Mouse (Mus musculus): ENCODE measurements around the gene Agap3. TPM values are rescaled to one million over a fixed set of nuclear protein-coding genes. Genes with fewer than 3 reads are reported as not detected.

Agap3 gene
- total and polyA plus RNA-seq, 3 experiments, result 116 to 203 (median 138) TPM

DNA sequence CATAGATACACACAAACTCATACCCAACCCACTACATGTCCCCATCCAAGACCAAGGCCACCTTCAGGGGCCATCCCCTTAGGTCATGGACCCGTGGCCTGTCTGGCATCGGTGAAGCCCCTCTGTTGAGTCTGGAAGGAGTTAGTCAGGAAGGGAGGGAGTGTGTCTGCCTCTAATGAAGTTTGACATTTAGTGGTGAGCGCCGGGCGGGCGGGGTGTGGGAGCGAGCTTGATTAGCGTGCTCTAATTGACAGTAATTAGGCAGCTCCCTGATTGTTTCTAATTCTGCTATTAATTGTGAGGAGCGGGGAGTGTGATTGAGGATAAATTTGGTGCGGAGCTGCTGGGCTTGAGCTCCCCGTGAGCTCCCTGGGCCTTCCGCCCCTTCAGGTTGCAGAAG, 45.5 kb downstream of the Agap3 start:
- DNase-seq (ENCODE audit: low read depth, low spot score), result no peak
- Histone ChIP-seq H3K36me3 (ENCODE audit: control insufficient read depth in 1 of 2, insufficient read depth in 2 of 2, low read length in 2 of 2) (peaks cover 0 to 13% of the 10 kb centered on the region in 2 experiments; a peak in 2 of 4 replicates), H3K9me3 (replicated peaks; ENCODE audit: insufficient read depth, low read length) (no peaks in the 10 kb centered on the region)

GRCm38 (mm10) chr5:24499113-24499512, 47.1 kb downstream of the Agap3 start:
- H3K27ac ChIP-seq (ENCODE audit: control insufficient read depth, low read depth, low read length), result no peak overlapping the region
- no peaks in the 10 kb centered on the region for H3K27me3 ChIP-seq (ENCODE audit: control insufficient read depth in 1 of 2, insufficient read depth in 2 of 2, low read length in 2 of 2)
- H3K36me3 ChIP-seq (ENCODE audit: control insufficient read depth in 1 of 2, insufficient read depth in 2 of 2, low read length in 2 of 2), result peaks cover 0 to 11% of the 10 kb centered on the region in 2 experiments; a peak in 2 of 4 replicates
- H3K9me3 ChIP-seq (replicated peaks; ENCODE audit: insufficient read depth, low read length), result no peaks in the 10 kb centered on the region
- H3K4me3 ChIP-seq (ENCODE audit: control insufficient read depth in 1 of 2, insufficient read depth in 1 of 2, low read depth in 2 of 2, low read length in 2 of 2), result no peak overlapping the region
- TF ChIP-seq CHD1 (IDR thresholded peaks at IDR 0.05; ENCODE audit: low read depth, low read length), result no peak
- TF ChIP-seq MYC (IDR thresholded peaks at IDR 0.05; ENCODE audit: low read depth, low read length), result no peak
- no peak for TF ChIP-seq POLR2A (IDR thresholded peaks at IDR 0.05; ENCODE audit: control insufficient read depth in 1 of 2, insufficient read depth in 1 of 2, low read depth in 1 of 2, low read length in 2 of 2, poor library complexity in 1 of 2)
- no peak for TF ChIP-seq NRF1 (IDR thresholded peaks at IDR 0.05; ENCODE audit: insufficient read depth, low read depth, low read length, poor library complexity, severe bottlenecking)
- TF ChIP-seq TBP (IDR thresholded peaks at IDR 0.05; ENCODE audit: low read depth, low read length), result no peak
- no peak for TF ChIP-seq MXI1 (IDR thresholded peaks at IDR 0.05; ENCODE audit: low read depth, low read length)
- TF ChIP-seq NELFE (IDR thresholded peaks at IDR 0.05; ENCODE audit: low read depth, low read length), result no peak
- TF ChIP-seq POLR2AphosphoS5 (IDR thresholded peaks at IDR 0.05; ENCODE audit: borderline replicate concordance, low read depth, low read length), result no peak
- TF ChIP-seq CTCF (IDR thresholded peaks at IDR 0.05 in 2 of 3, conservative IDR thresholded peaks at IDR 0.05 in 1 of 3; ENCODE audit: control insufficient read depth in 1 of 3, insufficient read depth in 1 of 3, low read depth in 2 of 3, low read length in 3 of 3, poor library complexity in 1 of 3, severe bottlenecking in 1 of 3), result no peak
- no peak for TF ChIP-seq RAD21 (IDR thresholded peaks at IDR 0.05; ENCODE audit: low read depth, low read length)
- DNase-seq (ENCODE audit: low read depth, low spot score), result no peak
- no peaks in the 10 kb centered on the region for H3K79me2 ChIP-seq (ENCODE audit: control insufficient read depth, insufficient read depth, low read length, poor library complexity)
- no peaks in the 10 kb centered on the region for H3K4me1 ChIP-seq (ENCODE audit: control insufficient read depth in 1 of 2, insufficient read depth in 2 of 2, low read length in 2 of 2)
- H3K9ac ChIP-seq (ENCODE audit: control insufficient read depth, low read depth, low read length, poor library complexity, severe bottlenecking), result no peak overlapping the region

More for the DNA sequence above, 45.5 kb downstream of the Agap3 start:
- no peak for TF ChIP-seq RCOR1 (IDR thresholded peaks at IDR 0.05; ENCODE audit: low read depth, low read length)
- no peak for TF ChIP-seq TAL1 (IDR thresholded peaks at IDR 0.05; ENCODE audit: low read length)
- TF ChIP-seq MYC (IDR thresholded peaks at IDR 0.05; ENCODE audit: low read depth, low read length), result no peak
- no peak for TF ChIP-seq ETS1 (IDR thresholded peaks at IDR 0.05; ENCODE audit: low read depth, low read length)
- no peak for TF ChIP-seq CHD1 (IDR thresholded peaks at IDR 0.05; ENCODE audit: low read depth, low read length)
- TF ChIP-seq MAX (IDR thresholded peaks at IDR 0.05; ENCODE audit: low read length), result no peak
- no peak for TF ChIP-seq TCF12 (IDR thresholded peaks at IDR 0.05; ENCODE audit: low read depth, low read length)
- no peak for TF ChIP-seq MAFK (IDR thresholded peaks at IDR 0.05; ENCODE audit: borderline replicate concordance, low read depth, low read length)
- no peak for TF ChIP-seq USF1 (IDR thresholded peaks at IDR 0.05; ENCODE audit: low read depth, low read length)
- TF ChIP-seq POLR2AphosphoS2 (IDR thresholded peaks at IDR 0.05; ENCODE audit: low read length), result no peak
- no peak for TF ChIP-seq TBP (IDR thresholded peaks at IDR 0.05; ENCODE audit: low read depth, low read length)
- no peak for TF ChIP-seq ZMIZ1 (IDR thresholded peaks at IDR 0.05; ENCODE audit: low read depth, low read length)
- no peak for TF ChIP-seq MXI1 (IDR thresholded peaks at IDR 0.05; ENCODE audit: low read depth, low read length)
- Histone ChIP-seq H3K27me3 (ENCODE audit: control insufficient read depth in 1 of 2, insufficient read depth in 2 of 2, low read length in 2 of 2) (no peaks in the 10 kb centered on the region), H3K4me1 (ENCODE audit: control insufficient read depth in 1 of 2, insufficient read depth in 2 of 2, low read length in 2 of 2) (no peaks in the 10 kb centered on the region), H3K79me2 (ENCODE audit: control insufficient read depth, insufficient read depth, low read length, poor library complexity) (no peaks in the 10 kb centered on the region), H3K4me3 (ENCODE audit: control insufficient read depth in 1 of 2, insufficient read depth in 1 of 2, low read depth in 2 of 2, low read length in 2 of 2) (no peak overlapping the region), H3K27ac (ENCODE audit: control insufficient read depth, low read depth, low read length) (no peak overlapping the region), H3K9ac (ENCODE audit: control insufficient read depth, low read depth, low read length, poor library complexity, severe bottlenecking) (no peak overlapping the region)
